Mouse (Mus musculus) heart, embryonic 15.5 days (tissue): Measurements from ENCODE around the gene Rps6ka1. TPM values are rescaled to one million over a fixed set of nuclear protein-coding genes. Genes with fewer than 3 reads are reported as not detected.
"Not testable (repeated sequence)": the region's sequence is repeated elsewhere in the genome, so short reads cannot be mapped to it uniquely, and the experiment has no call there.

Source experiments
- ATAC-seq: fragments of 200-750 bp; cut with Nextera tagmentation; replicated peaks from 2 replicates; pipeline ENCODE4 v1.8.0; 2017; ENCODE audit warnings: low read depth, moderate TSS enrichment; ENCODE audit not compliant: insufficient number of reproducible peaks, insufficient read depth, low FRiP score
- H3K27ac ChIP-seq: fragments of 300-500 bp; sonication (generic); 2 replicates; pipeline ENCODE4 v1.5.1; 2015; ENCODE audit warnings: mild to moderate bottlenecking, inconsistent platforms
- H3K27me3 ChIP-seq: fragments of 300-500 bp; sonication (generic); 2 replicates; pipeline ENCODE4 v1.6.1; 2015; ENCODE audit warnings: inconsistent platforms
- H3K36me3 ChIP-seq: fragments of 300-500 bp; sonication (generic); 2 replicates; pipeline ENCODE4 v1.6.1; 2015; ENCODE audit warnings: mild to moderate bottlenecking, inconsistent platforms
- H3K4me1 ChIP-seq: fragments of 300-500 bp; sonication (generic); replicated peaks from 2 replicates; pipeline ENCODE4 v1.6.1; 2015; ENCODE audit warnings: inconsistent platforms
- H3K4me2 ChIP-seq: fragments of 300-500 bp; sonication (generic); 2 replicates; pipeline ENCODE4 v1.6.1; 2015; ENCODE audit warnings: inconsistent platforms, mild to moderate bottlenecking, moderate library complexity
- H3K4me3 ChIP-seq: fragments of 300-500 bp; sonication (generic); 2 replicates; pipeline ENCODE4 v1.5.1; 2015; ENCODE audit warnings: mild to moderate bottlenecking, inconsistent platforms
- H3K9ac ChIP-seq: fragments of 300-500 bp; sonication (generic); 2 replicates; pipeline ENCODE4 v1.6.1; 2015; ENCODE audit warnings: mild to moderate bottlenecking, inconsistent platforms
- H3K9me3 ChIP-seq: fragments of 300-500 bp; sonication (generic); replicated peaks from 2 replicates; pipeline ENCODE4 v1.6.1; 2016; ENCODE audit warnings: inconsistent platforms
- WGBS: fragments of 180-500 bp; shearing (Covaris S2); methylation state at CpG from one replicate; pipeline ENCODE4 v1.1.7; 2015; ENCODE audit warnings: mixed read lengths; 5-methylcytosine and 5-hydroxymethylcytosine counted together
- polyA plus RNA-seq: library from polyadenylated mRNA; unstranded; fragments of >200 nt; fragmentation: Nextera tagmentation; extraction: Ambion mirVana; gene quantifications from 2 replicates; pipeline ENCODE4 v1.2.1, GENCODE M21; 2015

Gene Rps6ka1
- polyA plus RNA-seq, 1 experiment from 2014 or later, result 12.6 TPM

DNA sequence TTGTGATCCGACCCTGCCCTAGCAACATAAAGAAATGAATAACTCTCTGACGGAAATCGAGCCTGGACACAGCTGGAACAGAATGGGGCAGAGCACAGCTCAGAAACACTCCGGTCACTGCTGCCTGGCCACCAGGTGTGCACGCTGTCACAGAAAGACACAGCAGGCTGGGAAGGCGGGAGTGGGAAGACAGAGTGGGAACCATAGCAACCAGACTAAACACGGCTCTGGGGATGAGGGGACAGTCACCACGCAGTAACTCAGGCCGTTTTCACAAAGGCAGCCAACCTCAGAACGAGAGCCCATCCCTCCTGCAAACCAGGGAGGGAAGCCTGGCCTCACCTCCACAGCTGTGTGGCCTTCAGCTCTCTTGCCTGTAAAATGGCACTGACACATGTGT lies 34.0 kb downstream of the Rps6ka1 start:
- no peaks in the 10 kb centered on the region for H3K27me3 ChIP-seq
- H3K4me3 ChIP-seq, result no peak overlapping the region
- 65% methylated on average over 10 of the region's 10 CpGs for WGBS
- no peak overlapping the region for H3K4me2 ChIP-seq
- no peak overlapping the region for H3K9ac ChIP-seq
- no peak for ATAC-seq
- H3K36me3 ChIP-seq, result peaks cover 3% of the 10 kb centered on the region; the same call in 1 of the 2 replicates
- no peaks in the 10 kb centered on the region for H3K4me1 ChIP-seq
- H3K27ac ChIP-seq, result no peak overlapping the region
- no peaks in the 10 kb centered on the region for H3K9me3 ChIP-seq

DNA sequence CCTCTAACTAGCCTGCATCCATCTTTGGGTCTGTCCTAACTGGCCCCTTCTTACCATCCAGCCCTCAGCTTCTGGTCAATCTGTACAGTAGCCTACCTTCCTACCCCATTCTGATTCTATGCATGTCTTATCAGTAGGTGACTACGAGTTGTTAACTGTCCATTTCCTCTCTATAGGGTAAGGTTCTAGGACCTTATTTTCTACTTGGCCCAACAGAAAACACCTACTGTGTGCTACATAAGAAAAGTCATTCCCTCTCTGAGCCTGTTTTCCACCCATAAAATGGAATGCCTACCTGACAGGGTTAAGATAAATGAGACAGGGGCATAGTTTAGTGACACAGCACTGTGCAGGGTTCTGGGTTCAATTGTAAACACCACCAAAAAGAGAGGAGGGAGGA lies 41.0 kb downstream of the Rps6ka1 start:
- Histone ChIP-seq H3K27ac (no peak overlapping the region), H3K9me3 (no peaks in the 10 kb centered on the region), H3K9ac (no peak overlapping the region), H3K4me2 (no peak overlapping the region), H3K4me3 (no peak overlapping the region), H3K4me1 (no peaks in the 10 kb centered on the region), H3K36me3 (peaks cover 3% of the 10 kb centered on the region; the same call in 1 of the 2 replicates), H3K27me3 (no peaks in the 10 kb centered on the region)
- no peak for ATAC-seq
- 67% methylated on average over 1 of the region's 1 CpGs for WGBS

DNA sequence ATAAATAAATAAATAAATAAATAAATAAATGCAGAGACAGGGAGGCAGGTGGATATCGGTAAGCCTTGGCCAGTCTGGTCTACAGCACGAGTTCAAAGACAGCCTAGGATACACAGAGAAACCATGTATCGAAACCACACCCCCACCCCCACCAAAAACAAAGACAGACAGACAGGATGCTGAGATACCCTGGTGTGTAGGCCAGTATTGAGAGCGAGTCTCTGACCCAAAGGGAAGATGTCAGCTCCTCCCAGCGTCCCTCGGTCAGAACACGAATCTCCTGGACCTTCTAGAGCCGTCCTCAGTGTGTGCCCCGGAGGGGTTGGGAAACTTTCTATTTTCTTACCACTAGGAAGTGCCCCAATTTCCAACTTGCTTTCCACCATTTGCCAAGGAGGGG lies 42.5 kb downstream of the Rps6ka1 start:
- WGBS, result 83% methylated on average over 9 of the region's 9 CpGs
- ATAC-seq, result no peak

DNA sequence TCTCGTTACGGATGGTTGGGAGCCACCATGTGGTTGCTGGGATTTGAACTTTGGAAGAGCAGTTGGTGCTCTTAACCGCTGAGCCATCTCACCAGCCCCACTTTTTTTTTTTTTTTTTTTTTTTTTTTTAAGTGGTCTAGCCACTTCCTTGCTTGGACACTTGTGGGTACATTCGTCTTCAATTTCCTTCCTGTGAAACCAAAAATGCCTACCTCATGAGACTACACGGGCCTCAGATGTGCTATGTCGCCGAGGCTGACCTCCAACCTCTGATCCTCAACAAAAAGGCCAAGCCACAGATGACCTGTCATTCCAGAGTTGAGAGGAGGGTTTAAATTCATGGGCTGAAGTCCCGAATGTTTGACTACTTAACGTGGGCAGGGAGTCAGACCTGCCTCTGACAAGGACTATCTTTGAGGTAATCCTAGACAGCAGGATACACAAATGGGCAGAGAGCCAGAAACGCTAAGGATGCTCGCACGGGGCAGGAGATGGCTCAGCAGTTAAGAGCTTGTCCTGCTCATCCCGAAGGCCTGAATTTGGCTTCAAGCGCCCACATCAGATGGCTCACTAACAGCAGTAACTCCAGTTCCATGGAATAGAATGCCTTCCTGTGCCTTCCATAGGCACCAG lies 43.3 kb downstream of the Rps6ka1 start:
- WGBS, result 57% methylated on average over 14 of the region's 14 CpGs
- ATAC-seq, result no peak
- no peak overlapping the region for H3K4me2 ChIP-seq
- no peak overlapping the region for H3K4me3 ChIP-seq
- H3K36me3 ChIP-seq, result no peaks in the 10 kb centered on the region
- H3K27ac ChIP-seq, result no peak overlapping the region
- H3K4me1 ChIP-seq, result no peaks in the 10 kb centered on the region; the same call in 1 of the 2 replicates
- H3K9ac ChIP-seq, result no peak overlapping the region
- H3K27me3 ChIP-seq, result no peaks in the 10 kb centered on the region
- no peaks in the 10 kb centered on the region for H3K9me3 ChIP-seq

More for the DNA sequence above, 42.5 kb downstream of the Rps6ka1 start:
- Histone ChIP-seq H3K27ac (no peak overlapping the region), H3K36me3 (no peaks in the 10 kb centered on the region), H3K4me3 (no peak overlapping the region), H3K9ac (no peak overlapping the region), H3K9me3 (no peaks in the 10 kb centered on the region), H3K4me2 (no peak overlapping the region), H3K4me1 (no peaks in the 10 kb centered on the region; the same call in 1 of the 2 replicates), H3K27me3 (no peaks in the 10 kb centered on the region)

DNA sequence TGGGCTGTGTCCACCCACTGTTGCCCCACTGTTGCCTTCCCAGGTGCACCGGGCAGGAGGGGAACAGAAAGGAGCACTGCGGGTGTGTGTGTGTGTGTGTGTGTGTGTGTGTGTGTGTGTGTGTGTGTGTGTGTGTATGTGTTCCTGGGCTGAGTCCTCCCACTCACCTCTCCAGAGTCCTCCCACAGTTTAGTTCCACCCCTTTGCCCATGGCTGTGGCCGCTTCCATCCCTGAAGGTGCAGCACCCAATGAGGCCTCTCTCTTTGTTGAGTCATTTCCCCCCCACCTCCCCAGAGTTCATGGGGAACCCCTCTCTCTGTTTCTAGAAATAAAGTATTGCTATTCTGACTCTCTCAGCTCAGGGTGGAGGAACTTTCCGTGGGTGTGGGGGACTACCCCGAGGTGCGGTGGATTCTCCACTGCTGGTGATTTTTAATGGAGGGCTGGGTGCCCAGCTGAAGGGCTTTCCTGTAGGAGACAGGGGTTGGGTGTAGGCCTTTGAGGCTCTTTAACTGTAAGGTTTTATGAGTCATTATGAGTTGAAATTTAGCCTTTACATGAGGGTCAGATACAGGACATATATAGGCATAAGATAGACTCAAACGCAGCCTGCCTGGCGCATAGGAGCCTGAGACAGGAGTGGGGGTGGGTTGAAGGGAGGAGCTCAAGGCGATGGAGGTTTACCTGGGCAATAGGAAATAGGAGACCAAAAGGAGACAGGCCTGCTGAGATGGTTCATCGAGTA lies 44.4 kb downstream of the Rps6ka1 start:
- Histone ChIP-seq H3K4me3 (no peak overlapping the region), H3K4me2 (no peak overlapping the region), H3K9me3 (no peaks in the 10 kb centered on the region), H3K36me3 (no peaks in the 10 kb centered on the region), H3K4me1 (no peaks in the 10 kb centered on the region; the same call in 1 of the 2 replicates), H3K9ac (no peak overlapping the region), H3K27me3 (no peaks in the 10 kb centered on the region), H3K27ac (no peak overlapping the region)
- no peak for ATAC-seq
- 89% methylated on average over 10 of the region's 10 CpGs for WGBS

DNA sequence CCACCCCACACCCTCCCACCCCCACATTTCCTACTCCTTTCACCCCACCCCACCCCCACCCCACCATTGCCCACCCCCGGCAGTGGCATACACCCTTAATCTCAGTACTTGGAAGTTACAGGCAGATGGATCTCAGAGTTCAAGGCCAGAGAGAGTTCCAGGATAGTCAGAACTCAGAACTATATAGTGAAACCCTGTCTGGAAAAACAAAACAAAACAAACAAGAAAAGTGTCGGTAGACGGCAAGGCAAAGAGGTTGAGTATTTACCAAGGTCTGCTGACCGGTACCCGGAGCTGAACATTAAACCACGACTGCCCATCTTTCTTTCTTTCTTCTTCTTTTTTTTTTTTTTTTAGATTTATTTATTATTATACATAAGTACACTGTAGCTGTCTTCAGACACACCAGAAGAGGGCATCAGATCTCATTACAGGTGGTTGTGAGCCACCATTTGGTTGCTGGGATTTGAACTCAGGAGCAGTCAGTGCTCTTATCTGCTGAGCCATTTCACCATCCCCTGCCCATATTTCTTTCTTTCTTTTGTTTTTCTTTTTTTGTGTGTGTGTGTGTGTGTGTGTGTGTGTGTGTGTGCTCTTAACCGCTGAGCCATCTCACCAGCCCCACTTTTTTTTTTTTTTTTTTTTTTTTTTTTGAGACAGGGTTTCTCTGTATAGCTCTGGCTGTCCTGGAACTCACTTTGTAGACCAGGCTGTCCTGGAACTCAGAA lies 45.7 kb downstream of the Rps6ka1 start:
- not testable (repeated sequence) for H3K9me3 ChIP-seq, H3K4me3 ChIP-seq, H3K36me3 ChIP-seq, H3K4me1 ChIP-seq, H3K9ac ChIP-seq, H3K27me3 ChIP-seq, ATAC-seq, H3K27ac ChIP-seq, H3K4me2 ChIP-seq
- WGBS, result 87% methylated on average over 7 of the region's 7 CpGs

DNA sequence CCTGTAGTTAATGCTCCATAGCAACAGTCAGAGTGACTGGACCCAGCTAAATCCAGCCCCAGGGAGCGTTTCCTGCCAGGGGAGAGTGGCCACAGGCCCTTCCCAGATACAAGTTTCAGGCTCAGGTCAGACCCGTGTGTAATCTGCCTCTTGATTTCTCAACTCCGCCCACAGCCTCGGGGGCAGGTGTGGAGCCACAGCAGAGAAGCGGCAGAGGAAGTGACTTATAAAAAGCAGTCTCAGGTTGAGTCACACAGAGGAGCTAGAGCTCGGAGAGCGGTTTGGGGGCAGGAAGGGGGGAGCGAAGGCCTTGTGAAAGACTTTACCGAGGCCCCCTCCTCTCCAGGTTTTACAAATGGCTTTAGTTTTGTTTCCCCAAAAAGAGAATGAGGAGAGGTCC lies 46.6 kb downstream of the Rps6ka1 start:
- H3K9ac ChIP-seq, result no peak overlapping the region
- 33% methylated on average over 9 of the region's 9 CpGs for WGBS
- ATAC-seq, result no peak

DNA sequence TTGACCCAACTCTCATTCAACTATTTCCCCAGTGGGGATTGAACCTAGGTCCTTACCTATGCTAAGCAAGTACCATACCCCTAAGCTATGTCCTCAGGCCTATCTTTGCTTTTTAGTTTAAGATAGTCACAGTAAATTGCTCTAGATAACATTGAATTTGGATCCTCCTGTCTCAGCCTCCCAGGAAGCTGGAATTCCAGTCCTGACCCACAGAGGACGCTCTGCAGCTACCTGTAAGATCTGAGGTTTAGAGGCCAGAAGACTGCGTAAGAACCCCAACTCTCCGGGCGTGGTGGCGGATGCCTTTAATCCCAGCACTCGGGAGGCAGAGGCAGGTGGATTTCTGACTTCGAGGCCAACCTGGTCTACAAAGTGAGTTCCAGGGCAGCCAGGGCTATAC lies 47.1 kb downstream of the Rps6ka1 start:
- no peak overlapping the region for H3K4me3 ChIP-seq
- no peaks in the 10 kb centered on the region for H3K9me3 ChIP-seq
- H3K27ac ChIP-seq, result no peak overlapping the region
- H3K4me1 ChIP-seq, result no peaks in the 10 kb centered on the region; the same call in 1 of the 2 replicates
- ATAC-seq, result no peak
- WGBS, result 94% methylated on average over 7 of the region's 7 CpGs
- no peaks in the 10 kb centered on the region for H3K36me3 ChIP-seq
- H3K4me2 ChIP-seq, result no peak overlapping the region
- no peak overlapping the region for H3K9ac ChIP-seq
- no peaks in the 10 kb centered on the region for H3K27me3 ChIP-seq

More for the DNA sequence above, 46.6 kb downstream of the Rps6ka1 start:
- no peaks in the 10 kb centered on the region for H3K27me3 ChIP-seq
- no peak overlapping the region for H3K4me2 ChIP-seq
- no peak overlapping the region for H3K27ac ChIP-seq
- no peak overlapping the region for H3K4me3 ChIP-seq
- no peaks in the 10 kb centered on the region; the same call in 1 of the 2 replicates for H3K4me1 ChIP-seq
- H3K36me3 ChIP-seq, result no peaks in the 10 kb centered on the region
- H3K9me3 ChIP-seq, result no peaks in the 10 kb centered on the region

DNA sequence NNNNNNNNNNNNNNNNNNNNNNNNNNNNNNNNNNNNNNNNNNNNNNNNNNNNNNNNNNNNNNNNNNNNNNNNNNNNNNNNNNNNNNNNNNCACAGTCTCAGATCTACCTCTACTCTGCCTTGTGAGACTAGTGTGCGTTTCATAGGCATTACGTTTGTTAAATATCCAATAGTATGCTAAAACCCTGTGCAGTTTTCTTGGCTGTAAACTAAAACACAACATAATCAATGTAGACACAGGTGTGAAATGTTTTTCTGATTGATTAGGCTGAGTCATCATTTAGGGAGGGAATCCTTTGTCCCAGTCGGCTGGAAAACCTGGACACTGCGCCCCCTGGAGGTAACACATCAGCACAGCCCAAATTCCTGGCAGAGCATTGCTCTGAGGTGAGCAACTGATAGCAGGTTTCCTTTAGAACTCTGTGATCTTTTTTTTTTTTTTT lies 48.2 kb downstream of the Rps6ka1 start:
- Histone ChIP-seq H3K9me3 (no peaks in the 10 kb centered on the region), H3K27ac (no peak overlapping the region), H3K27me3 (no peaks in the 10 kb centered on the region), H3K36me3 (no peaks in the 10 kb centered on the region), H3K9ac (no peak overlapping the region), H3K4me1 (no peaks in the 10 kb centered on the region; the same call in 1 of the 2 replicates), H3K4me2 (no peak overlapping the region), H3K4me3 (no peak overlapping the region)
- ATAC-seq, result no peak
- WGBS, result 64% methylated on average over 4 of the region's 4 CpGs

DNA sequence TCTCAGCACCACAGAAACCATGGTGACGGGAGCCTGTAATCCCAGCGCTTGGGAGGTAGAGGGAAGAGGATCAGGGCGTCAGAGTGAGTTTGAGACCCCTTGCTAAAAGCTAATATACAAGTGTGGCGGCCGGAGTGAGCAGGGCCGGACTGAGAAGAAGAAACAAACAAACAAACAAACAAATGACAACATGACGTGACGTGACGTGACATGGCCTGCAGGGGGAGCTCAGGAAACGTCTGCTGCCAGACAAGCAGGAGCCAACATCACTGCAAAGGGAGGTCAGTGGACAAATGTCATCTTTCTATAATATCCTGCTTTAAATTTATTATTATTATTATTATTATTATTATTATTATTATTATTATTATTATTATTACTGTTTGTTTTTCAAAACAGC lies 51.0 kb downstream of the Rps6ka1 start:
- no peaks in the 10 kb centered on the region; the same call in 1 of the 2 replicates for H3K4me1 ChIP-seq
- H3K9me3 ChIP-seq, result no peaks in the 10 kb centered on the region
- no peak overlapping the region for H3K9ac ChIP-seq
- H3K4me2 ChIP-seq, result no peak overlapping the region
- no peak overlapping the region for H3K27ac ChIP-seq
- no peaks in the 10 kb centered on the region for H3K36me3 ChIP-seq
- no peak for ATAC-seq
- no peaks in the 10 kb centered on the region for H3K27me3 ChIP-seq
- 63% methylated on average over 10 of the region's 10 CpGs for WGBS
- H3K4me3 ChIP-seq, result no peak overlapping the region

DNA sequence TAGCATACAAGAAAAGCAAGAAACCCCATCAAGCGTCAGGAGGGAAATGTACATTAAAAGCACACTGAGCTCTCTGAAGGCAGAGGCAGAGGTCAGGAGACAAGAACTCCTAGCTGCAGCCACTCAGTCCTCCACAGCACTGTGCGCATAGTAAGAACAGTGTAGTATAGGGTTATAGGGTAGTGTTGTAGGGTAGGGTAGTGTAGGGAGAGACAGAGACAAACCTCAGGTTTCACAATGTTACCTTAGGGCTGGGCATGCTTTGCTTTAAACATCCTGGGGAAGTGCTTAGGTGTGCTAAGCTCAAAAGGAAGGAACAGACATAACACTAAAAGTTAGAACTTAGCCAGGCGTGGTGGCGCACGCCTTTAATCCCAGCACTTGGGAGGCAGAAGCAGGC lies 52.4 kb downstream of the Rps6ka1 start:
- Histone ChIP-seq H3K27ac (no peak overlapping the region), H3K4me2 (no peak overlapping the region), H3K9me3 (no peaks in the 10 kb centered on the region), H3K4me3 (no peak overlapping the region), H3K4me1 (no peaks in the 10 kb centered on the region), H3K9ac (no peak overlapping the region), H3K36me3 (no peaks in the 10 kb centered on the region), H3K27me3 (no peaks in the 10 kb centered on the region)
- 94% methylated on average over 5 of the region's 5 CpGs for WGBS
- no peak for ATAC-seq
